Mouse (Mus musculus) gonadal fat pad, adult 2 months (tissue): ENCODE data around the gene Vmn1r168. TPM values are rescaled to one million over a fixed set of nuclear protein-coding genes. Genes with fewer than 3 reads are reported as not detected.
"Not testable (repeated sequence)": the region's sequence is repeated elsewhere in the genome, so short reads cannot be mapped to it uniquely, and the experiment has no call there.

Experiments used
- DNase-seq: peaks from one replicate; pipeline ENCODE4 v3.0.0-alpha.2; 2012; ENCODE audit warnings: low read depth
- polyA plus RNA-seq: library from polyadenylated mRNA; depleted of rRNA; stranded (reverse); fragments of >200 nt; gene quantifications from 2 replicates; pipeline ENCODE4 v1.2.3, GENCODE M21; 2012; rRNA removed

The Vmn1r168 gene
- polyA plus RNA-seq = not detected in 2 replicates

- DNase-seq = not testable (repeated sequence)
These were observed at the start of gene Vmn1r168 for GRCm38 (mm10) chr7:23539432-23539831. Vmn1r168 (plus strand) TSS chr7:23539732.

- not testable (repeated sequence) for DNase-seq
These were observed 32.4 kb upstream of the Vmn1r168 start, which contains the start of gene Vmn1r167 for GRCm38 (mm10) chr7:23507106-23507505. Vmn1r167 (minus strand) TSS chr7:23507206.

GRCm38 (mm10) chr7:23575226-23575625 is 35.7 kb downstream of the Vmn1r168 start, which contains the start of gene Vmn1r169:
Vmn1r169 (plus strand) TSS chr7:23575526.
- not testable (repeated sequence) for DNase-seq

Other genes with a start within 250 kb of the Vmn1r168 start
- not detected in 2 replicates for gene Nlrp4e, start 238.5 kb upstream of the Vmn1r168 start, polyA plus RNA-seq
- gene Nlrp5, start 153.8 kb upstream of the Vmn1r168 start, polyA plus RNA-seq = not detected in 2 replicates
- gene Vmn1r167, start 32.5 kb upstream of the Vmn1r168 start, polyA plus RNA-seq = not detected in 2 replicates
- not detected in 2 replicates for gene Vmn1r169, start 35.8 kb downstream of the Vmn1r168 start, polyA plus RNA-seq
- not detected in 2 replicates for gene Vmn1r170, start 66.4 kb downstream of the Vmn1r168 start, polyA plus RNA-seq
- not detected in 2 replicates for gene Vmn1r171, start 91.0 kb downstream of the Vmn1r168 start, polyA plus RNA-seq
- not detected in 2 replicates for gene Vmn1r172, start 118.6 kb downstream of the Vmn1r168 start, polyA plus RNA-seq
- gene Vmn1r173, start 161.0 kb downstream of the Vmn1r168 start, polyA plus RNA-seq = not detected in 2 replicates
- gene Vmn1r174, start 212.5 kb downstream of the Vmn1r168 start, polyA plus RNA-seq = not detected in 2 replicates